Mouse (Mus musculus): ENCODE measurements around the gene Rhoh.

DNA sequence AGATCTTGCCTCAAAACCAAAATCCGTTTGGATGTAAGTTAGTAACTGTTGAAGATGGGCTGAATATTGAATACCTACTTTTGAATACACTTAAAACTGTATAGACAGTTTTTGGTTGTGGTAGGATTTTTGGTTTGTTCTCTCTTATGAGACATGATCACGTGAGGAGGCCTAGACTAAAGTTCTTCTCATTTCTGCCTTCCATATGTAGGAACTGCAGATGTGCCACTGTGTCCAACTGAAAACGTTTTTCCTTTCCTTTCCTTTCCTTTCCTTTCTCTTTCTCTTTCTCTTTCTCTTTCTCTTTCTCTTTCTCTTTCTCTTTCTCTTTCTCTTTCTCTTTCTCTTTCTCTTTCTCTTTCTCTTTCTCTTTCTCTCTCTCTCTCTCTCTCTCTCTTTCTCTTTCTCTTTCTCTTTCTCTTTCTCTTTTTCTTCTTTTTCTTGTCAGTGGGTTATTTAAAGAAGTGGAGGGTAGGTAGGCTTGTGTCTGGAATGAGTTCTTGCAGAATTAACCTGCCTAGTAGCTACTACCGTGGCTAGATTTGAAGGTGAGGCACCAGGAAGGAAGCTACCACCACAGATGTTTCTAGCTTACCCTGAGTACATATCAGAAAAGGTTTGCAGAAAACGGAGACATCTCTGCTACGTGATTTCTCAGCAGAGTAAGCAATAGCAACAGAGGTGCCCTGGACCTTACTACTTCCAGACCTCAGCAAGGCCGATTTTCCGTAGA is 27.1 kb upstream of the Rhoh start:
- TF ChIP-seq CTCF (IDR thresholded peaks at IDR 0.05; ENCODE audit: extremely low read depth, insufficient read length, insufficient replicate concordance, low read depth, low read length) (no peak), POLR2A (IDR thresholded peaks at IDR 0.05; ENCODE audit: low read depth, low read length) (no peak)
